Mouse (Mus musculus) spleen, adult 2 months (tissue): Measurements from ENCODE around the gene Rnf103.

ENCODE experiments used
- CTCF ChIP-seq: fragments of 200-500 bp; IDR thresholded peaks from 2 replicates; pipeline ENCODE4 v1.5.1; 2011; ENCODE audit warnings: mild to moderate bottlenecking, inconsistent platforms; ENCODE audit not compliant: insufficient read depth, insufficient read length, insufficient replicate concordance; ENCODE audit errors: extremely low read depth
- POLR2A ChIP-seq: fragments of 200-500 bp; IDR thresholded peaks from 2 replicates; pipeline ENCODE4 v1.6.1; 2011; ENCODE audit warnings: low read depth, low read length, inconsistent platforms

GRCm38 (mm10) chr6:71467766-71468165, 25.9 kb upstream of the Rnf103 start:
- TF ChIP-seq POLR2A (no peak), CTCF (no peak)
